Comparison of ENCODE assay signal across 17 mouse cellular contexts in genomic region chr7:44484109-44484508, GRCm38 (mm10). TPM values are rescaled to one million over a fixed set of nuclear protein-coding genes. Genes with fewer than 3 reads are reported as not detected.
DNase-seq lines count a peak whose midpoint lies in the region; ATAC-seq lines count a peak whose summit lies in the region.
"Had no signal": no experiment of that assay in that cellular context is flagged by ENCODE, and none has a peak within 500 bp of the region (broad histone marks: within the 10 kb centered on the region; RNA-seq: fewer than 3 reads in every experiment).

No protein-coding gene starts in this region.

- H3K9me3 ChIP-seq in heart, embryonic 16.5 days (replicated peaks; ENCODE audit: control insufficient read depth, low read length), result no peaks in the 10 kb centered on the region
- no peaks in the 10 kb centered on the region for H3K9me3 ChIP-seq in midbrain, embryonic 11.5 days (ENCODE audit: control insufficient read depth, low read length)
- no peaks in the 10 kb centered on the region for H3K9me3 ChIP-seq in midbrain, embryonic 14.5 days (ENCODE audit: control insufficient read depth, low read length)
- H3K9me3 ChIP-seq in liver, embryonic 16.5 days (replicated peaks; ENCODE audit: control insufficient read depth, low read length), result no peaks in the 10 kb centered on the region
- H3K9me3 ChIP-seq: forebrain, embryonic 15.5 days; hindbrain, embryonic 13.5 days; midbrain, embryonic 13.5 days had no signal

- H3K9ac ChIP-seq in heart, embryonic 16.5 days (ENCODE audit: low read length), result 0 out of 2 replicates have a peak overlapping the region, but pooled peaks have one; percentile 20
- no peak overlapping the region for H3K9ac ChIP-seq in midbrain, embryonic 11.5 days (ENCODE audit: low read length)
- H3K9ac ChIP-seq in midbrain, embryonic 14.5 days (replicated peaks; ENCODE audit: low read length), result no peak overlapping the region
- no peak overlapping the region for H3K9ac ChIP-seq in liver, embryonic 16.5 days (ENCODE audit: low read depth, low read length)
- H3K9ac ChIP-seq: forebrain, embryonic 15.5 days; hindbrain, embryonic 13.5 days; midbrain, embryonic 13.5 days had no signal

- peak overlapping the region; percentile 53 for H3K27ac ChIP-seq in heart, embryonic 16.5 days (ENCODE audit: low read length)
- H3K27ac ChIP-seq in midbrain, embryonic 11.5 days (ENCODE audit: low read depth, low read length), result no peak overlapping the region
- no peak overlapping the region for H3K27ac ChIP-seq in midbrain, embryonic 14.5 days (replicated peaks; ENCODE audit: low read depth, low read length)
- peak overlapping the region; percentile 32 for H3K27ac ChIP-seq in liver, embryonic 16.5 days (ENCODE audit: low read length)
- H3K27ac ChIP-seq: macrophage had no signal

- ATAC-seq in heart, embryonic 16.5 days (replicated peaks; ENCODE audit: extremely low read depth, insufficient read depth, low FRiP score), result no peak
- no peak for ATAC-seq in midbrain, embryonic 11.5 days (ENCODE audit: low FRiP score)
- ATAC-seq in midbrain, embryonic 14.5 days (ENCODE audit: low FRiP score, low TSS enrichment), result no peak
- ATAC-seq in liver, embryonic 16.5 days (ENCODE audit: low read depth), result no peak

- peaks cover 8% of the 10 kb centered on the region; the same call in 1 of the 2 replicates for H3K36me3 ChIP-seq in heart, embryonic 16.5 days (ENCODE audit: control insufficient read depth, insufficient read depth)
- 0 out of 2 replicates have a peak, but pooled peaks cover 4% of the 10 kb centered on the region for H3K36me3 ChIP-seq in midbrain, embryonic 11.5 days (ENCODE audit: control insufficient read depth, insufficient read depth, low read length)
- H3K36me3 ChIP-seq in midbrain, embryonic 14.5 days (ENCODE audit: control insufficient read depth, insufficient read depth, low read length), result peaks cover 9% of the 10 kb centered on the region
- H3K36me3 ChIP-seq in liver, embryonic 16.5 days (ENCODE audit: control insufficient read depth, insufficient read depth), result no peaks in the 10 kb centered on the region

- no peaks in the 10 kb centered on the region; the same call in 1 of the 2 replicates for H3K27me3 ChIP-seq in heart, embryonic 16.5 days (ENCODE audit: control insufficient read depth, insufficient read depth, low read length)
- peaks cover 4% of the 10 kb centered on the region; the same call in 1 of the 2 replicates for H3K27me3 ChIP-seq in midbrain, embryonic 11.5 days (ENCODE audit: control insufficient read depth, insufficient read depth, low read length)
- H3K27me3 ChIP-seq in midbrain, embryonic 14.5 days (ENCODE audit: control insufficient read depth, insufficient read depth, low read length), result peaks cover 7% of the 10 kb centered on the region; the same call in 1 of the 2 replicates
- peaks cover 16% of the 10 kb centered on the region for H3K27me3 ChIP-seq in liver, embryonic 16.5 days (ENCODE audit: control insufficient read depth, insufficient read depth, low read depth, low read length)

- H3K4me3 ChIP-seq in heart, embryonic 16.5 days (ENCODE audit: low read length), result 0 out of 2 replicates have a peak overlapping the region, but pooled peaks have one; percentile 4
- H3K4me3 ChIP-seq in midbrain, embryonic 11.5 days (ENCODE audit: low read depth, low read length), result no peak overlapping the region
- no peak overlapping the region for H3K4me3 ChIP-seq in midbrain, embryonic 14.5 days (replicated peaks; ENCODE audit: low read depth, low read length)
- H3K4me3 ChIP-seq in liver, embryonic 16.5 days (ENCODE audit: low read depth, low read length), result no peak overlapping the region
- H3K4me3 ChIP-seq: forebrain, embryonic 15.5 days; hindbrain, embryonic 13.5 days; midbrain, embryonic 13.5 days had no signal

- WGBS in heart, embryonic 16.5 days, result 88% methylated on average over 1 of the region's 1 CpGs
- WGBS in midbrain, embryonic 11.5 days, result 94% methylated on average over 1 of the region's 1 CpGs
- 100% methylated on average over 1 of the region's 1 CpGs for WGBS in midbrain, embryonic 14.5 days
- 84% methylated on average over 1 of the region's 1 CpGs for WGBS in liver, embryonic 16.5 days (ENCODE audit: insufficient replicate concordance)

- peaks cover 12% of the 10 kb centered on the region for H3K4me1 ChIP-seq in heart, embryonic 16.5 days (ENCODE audit: control insufficient read depth, insufficient read depth, low read length)
- no peaks in the 10 kb centered on the region for H3K4me1 ChIP-seq in midbrain, embryonic 11.5 days (ENCODE audit: control insufficient read depth, insufficient read depth, low read length)
- H3K4me1 ChIP-seq in midbrain, embryonic 14.5 days (ENCODE audit: control insufficient read depth, insufficient read depth, low read length), result no peaks in the 10 kb centered on the region
- H3K4me1 ChIP-seq in liver, embryonic 16.5 days (ENCODE audit: control insufficient read depth, low read depth, low read length), result peaks cover 33% of the 10 kb centered on the region
- H3K4me1 ChIP-seq: forebrain, embryonic 15.5 days had no signal

- H3K4me2 ChIP-seq in heart, embryonic 16.5 days (ENCODE audit: low read depth, low read length), result peak overlapping the region; percentile 44
- H3K4me2 ChIP-seq in midbrain, embryonic 11.5 days, result no peak overlapping the region
- H3K4me2 ChIP-seq in midbrain, embryonic 14.5 days (ENCODE audit: low read length), result no peak overlapping the region
- H3K4me2 ChIP-seq in liver, embryonic 16.5 days (ENCODE audit: low read depth, low read length), result no peak overlapping the region
- H3K4me2 ChIP-seq: forebrain, embryonic 15.5 days; hindbrain, embryonic 13.5 days; midbrain, embryonic 13.5 days had no signal

- DNase-seq in heart, adult 11 months, result peak; percentile 31
- no peak for DNase-seq in heart, adult 8-10 months (ENCODE audit: low spot score)
- no peak for DNase-seq in heart, adult 18-20 months
- peak; percentile 77 for DNase-seq in midbrain, embryonic 11.5 days (ENCODE audit: low spot score, missing footprints)
- no peak for DNase-seq in midbrain, embryonic 14.5 days
- DNase-seq in thymus, postnatal 14 days, result no peak
- DNase-seq: B cell, adult 2 months had no signal

RNA-seq across cellular contexts. Expression of gene Emc10, which starts 12.2 kb away (rescaled TPM):
- total RNA-seq in heart, adult 8-10 months (2022), result 10 to 100 TPM; 73.8 to 84.8 (median 83.7) TPM
- polyA plus RNA-seq in heart, embryonic 16.5 days (2015; fragmentation: Nextera tagmentation; extraction: Ambion mirVana), result 87.9 and 88.7 TPM in 2 replicates
- 10 to 100 TPM; 79.6 to 85.6 TPM for total RNA-seq in heart, adult 18-20 months (2021)
- 91.8 and 99.3 TPM in 2 replicates for polyA plus RNA-seq in midbrain, embryonic 11.5 days (2014; fragmentation: Nextera tagmentation; extraction: Ambion mirVana)
- polyA plus RNA-seq in midbrain, embryonic 14.5 days (2014; fragmentation: Nextera tagmentation; extraction: Ambion mirVana), result 152 and 163 TPM in 2 replicates
- 34.4 and 40.6 TPM in 2 replicates for polyA plus RNA-seq in liver, embryonic 16.5 days (2015; fragmentation: Nextera tagmentation; extraction: Ambion mirVana)

RNA-seq across cellular contexts. Expression of gene Fam71e1, which starts 12.3 kb away (rescaled TPM):
- total RNA-seq in heart, adult 8-10 months (2022), result 1 to 10 TPM; 2.5 to 6.7 (median 3.3) TPM
- 6.8 and 7.6 TPM in 2 replicates for polyA plus RNA-seq in heart, embryonic 16.5 days (2015; fragmentation: Nextera tagmentation; extraction: Ambion mirVana)
- total RNA-seq in heart, adult 18-20 months (2021), result 1 to 10 TPM; 1.6 to 4.3 TPM
- 14.7 and 17.1 TPM in 2 replicates for polyA plus RNA-seq in midbrain, embryonic 11.5 days (2014; fragmentation: Nextera tagmentation; extraction: Ambion mirVana)
- polyA plus RNA-seq in midbrain, embryonic 14.5 days (2014; fragmentation: Nextera tagmentation; extraction: Ambion mirVana), result 26.8 and 28.6 TPM in 2 replicates
- 1.3 and 1.4 TPM in 2 replicates for polyA plus RNA-seq in liver, embryonic 16.5 days (2015; fragmentation: Nextera tagmentation; extraction: Ambion mirVana)

RNA-seq across cellular contexts. Expression of gene Josd2, which starts 16.3 kb away (rescaled TPM):
- 100 to 1,000 TPM; 109 to 130 (median 125) TPM for total RNA-seq in heart, adult 8-10 months (2022)
- polyA plus RNA-seq in heart, embryonic 16.5 days (2015; fragmentation: Nextera tagmentation; extraction: Ambion mirVana), result 157 and 169 TPM in 2 replicates
- total RNA-seq in heart, adult 18-20 months (2021), result 100 to 1,000 TPM in 1 of 2 experiments, 10 to 100 TPM in 1; 98.6 to 108 TPM
- 49.4 and 55.8 TPM in 2 replicates for polyA plus RNA-seq in midbrain, embryonic 11.5 days (2014; fragmentation: Nextera tagmentation; extraction: Ambion mirVana)
- polyA plus RNA-seq in midbrain, embryonic 14.5 days (2014; fragmentation: Nextera tagmentation; extraction: Ambion mirVana), result 27.9 and 32.5 TPM in 2 replicates
- polyA plus RNA-seq in liver, embryonic 16.5 days (2015; fragmentation: Nextera tagmentation; extraction: Ambion mirVana), result 159 and 174 TPM in 2 replicates

RNA-seq across cellular contexts. Expression of gene Aspdh, which starts 18.9 kb away (rescaled TPM):
- 1 to 10 TPM in 1 of 4 experiments, under 1 TPM in 1, not detected in 2; 0.79 to 1.5 TPM for total RNA-seq in heart, adult 8-10 months (2022)
- 0.62 and 1.2 TPM in 2 replicates for polyA plus RNA-seq in heart, embryonic 16.5 days (2015; fragmentation: Nextera tagmentation; extraction: Ambion mirVana)
- total RNA-seq in heart, adult 18-20 months (2021), result 1 to 10 TPM in 1 of 2 experiments, under 1 TPM in 1; 0.41 to 1.4 TPM
- polyA plus RNA-seq in midbrain, embryonic 11.5 days (2014; fragmentation: Nextera tagmentation; extraction: Ambion mirVana), result 1.8 and 2.9 TPM in 2 replicates
- polyA plus RNA-seq in midbrain, embryonic 14.5 days (2014; fragmentation: Nextera tagmentation; extraction: Ambion mirVana), result 8.6 and 8.9 TPM in 2 replicates
- 19.4 and 23.5 TPM in 2 replicates for polyA plus RNA-seq in liver, embryonic 16.5 days (2015; fragmentation: Nextera tagmentation; extraction: Ambion mirVana)
- total RNA-seq: adrenal gland, adult 18-20 months had no signal
- polyA plus RNA-seq: embryonic facial prominence, embryonic 11.5 days; inflammation-experienced regulatory T-cells, adult 6 months; macrophage had no signal

RNA-seq across cellular contexts. Expression of gene Mybpc2, which starts 40.3 kb away (rescaled TPM):
- 10 to 100 TPM; 14.6 to 21.4 (median 17.7) TPM for total RNA-seq in heart, adult 8-10 months (2022)
- polyA plus RNA-seq in heart, embryonic 16.5 days (2015; fragmentation: Nextera tagmentation; extraction: Ambion mirVana), result 4.5 and 4.6 TPM in 2 replicates
- total RNA-seq in heart, adult 18-20 months (2021), result 10 to 100 TPM; 10.2 to 10.8 TPM
- polyA plus RNA-seq in midbrain, embryonic 11.5 days (2014; fragmentation: Nextera tagmentation; extraction: Ambion mirVana), result 0.07 TPM in 1 of 2 replicates, not detected in the other
- 0.15 and 0.20 TPM in 2 replicates for polyA plus RNA-seq in midbrain, embryonic 14.5 days (2014; fragmentation: Nextera tagmentation; extraction: Ambion mirVana)
- polyA plus RNA-seq in liver, embryonic 16.5 days (2015; fragmentation: Nextera tagmentation; extraction: Ambion mirVana), result 0.15 and 0.31 TPM in 2 replicates
- total RNA-seq: left cerebral cortex, postnatal 25 days had no signal
- polyA plus RNA-seq: embryonic facial prominence, embryonic 11.5 days; inflammation-experienced regulatory T-cells, adult 6 months; macrophage had no signal

Comparison
In these comparisons a context has a peak if more than half of its experiments do, and no peak if none do; other contexts are left out.
1. DNase-seq: peak in heart, adult 11 months (single experiment) and midbrain, embryonic 11.5 days (single experiment); none in heart, adult 8-10 months (single experiment), heart, adult 18-20 months (0 of 2), midbrain, embryonic 14.5 days (single experiment) and thymus, postnatal 14 days (single experiment).
2. H3K27ac ChIP-seq: peak in heart, embryonic 16.5 days (single experiment) and liver, embryonic 16.5 days (single experiment); none in midbrain, embryonic 11.5 days (single experiment) and midbrain, embryonic 14.5 days (single experiment).